Mouse (Mus musculus) frontal cortex, postnatal 36 days (tissue): Measurements from ENCODE around the gene Birc6.
"Not testable (repeated sequence)": the region's sequence is repeated elsewhere in the genome, so short reads cannot be mapped to it uniquely, and the experiment has no call there.

Experiments
- DNase-seq, 2 experiments: peaks; one replicate each; pipeline ENCODE4 v3.0.0; 2022; ENCODE audit warnings: low spot score in 2 of 2

Gene Birc6

DNA sequence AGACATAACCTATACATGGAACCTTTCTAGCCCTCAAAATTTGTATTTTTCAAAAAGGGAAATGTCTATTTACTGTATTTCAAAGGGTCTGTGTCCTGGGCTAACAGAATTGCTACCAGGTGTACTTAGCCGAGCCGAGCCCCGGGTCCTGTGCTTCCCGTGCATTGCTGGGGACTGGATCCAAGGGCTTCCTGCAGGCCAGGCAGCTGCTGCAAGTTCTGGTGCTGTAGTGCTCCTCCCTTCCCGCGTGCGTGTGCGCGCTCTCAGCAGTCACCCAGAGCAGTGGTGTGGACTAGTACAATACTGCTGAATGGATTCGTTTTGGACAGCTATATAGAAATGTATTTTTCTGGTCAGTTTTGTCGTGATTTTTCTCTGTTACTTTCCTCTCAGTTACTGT is 31.8 kb downstream of the Birc6 start:
- no peak for DNase-seq

DNA sequence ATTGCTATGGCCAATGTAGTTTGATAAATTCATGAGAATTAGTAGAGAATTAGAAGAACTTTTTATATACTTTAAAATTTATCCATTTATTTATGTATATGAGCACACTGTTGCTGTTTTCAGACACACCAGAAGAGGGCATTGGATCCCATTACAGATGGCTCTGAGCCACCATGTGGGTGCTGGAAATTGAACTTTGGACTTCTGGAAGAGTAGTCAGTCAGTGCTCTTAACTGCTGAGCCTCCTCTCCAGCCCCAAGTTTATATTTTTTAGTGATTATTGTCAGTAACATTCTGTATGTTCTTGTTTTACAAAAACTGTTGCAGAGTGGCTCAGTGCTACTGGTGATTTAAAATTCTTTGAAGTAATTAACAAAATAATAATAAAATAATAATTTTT is 36.1 kb downstream of the Birc6 start:
- no peak for DNase-seq

DNA sequence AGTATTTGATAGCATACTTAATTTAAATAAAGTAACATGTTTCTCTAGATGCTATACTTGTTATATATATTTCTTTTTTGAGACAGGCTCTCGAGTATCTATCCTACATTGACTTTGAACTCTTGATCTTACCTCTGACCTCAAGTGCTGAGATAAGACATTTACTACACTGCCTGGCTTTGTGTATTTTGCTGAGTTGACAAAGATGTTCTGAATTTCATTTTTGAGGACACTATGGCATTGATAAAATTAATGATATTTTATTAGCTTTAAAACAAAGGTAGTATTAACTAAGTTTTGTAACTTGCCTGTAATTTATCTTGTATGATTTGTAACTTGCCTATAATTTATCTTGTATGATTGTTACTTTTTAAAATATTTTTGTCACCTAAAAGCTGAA is 41.1 kb downstream of the Birc6 start:
- DNase-seq: no peak

DNA sequence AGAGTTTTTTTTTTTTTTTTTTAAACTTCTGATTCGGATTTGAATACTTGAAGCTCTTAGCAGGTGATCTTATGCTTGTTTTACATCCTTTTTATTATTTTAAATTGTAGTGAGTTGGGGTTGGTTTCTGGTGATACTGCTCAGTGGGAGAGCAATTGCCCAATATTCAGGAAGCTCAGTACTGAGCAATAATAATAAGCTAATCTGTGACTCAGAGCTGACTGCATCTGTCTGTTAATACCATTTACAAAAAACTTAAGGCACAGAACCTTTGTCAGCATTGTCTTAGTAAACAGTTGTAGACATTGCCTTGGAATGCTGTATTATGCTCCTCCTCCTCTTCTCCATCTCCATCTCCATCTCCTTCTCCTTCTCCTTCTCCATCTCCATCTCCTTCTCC is 42.5 kb downstream of the Birc6 start:
- no peak for DNase-seq

- DNase-seq: no peak
Observed at GRCm38 (mm10) chr17:74577173-74577572, 49.1 kb downstream of the Birc6 start.

- DNase-seq: no peak
Observed at GRCm38 (mm10) chr17:74579586-74579985, 51.5 kb downstream of the Birc6 start.

GRCm38 (mm10) chr17:74580738-74581137 is 52.6 kb downstream of the Birc6 start:
- no peak for DNase-seq

DNA sequence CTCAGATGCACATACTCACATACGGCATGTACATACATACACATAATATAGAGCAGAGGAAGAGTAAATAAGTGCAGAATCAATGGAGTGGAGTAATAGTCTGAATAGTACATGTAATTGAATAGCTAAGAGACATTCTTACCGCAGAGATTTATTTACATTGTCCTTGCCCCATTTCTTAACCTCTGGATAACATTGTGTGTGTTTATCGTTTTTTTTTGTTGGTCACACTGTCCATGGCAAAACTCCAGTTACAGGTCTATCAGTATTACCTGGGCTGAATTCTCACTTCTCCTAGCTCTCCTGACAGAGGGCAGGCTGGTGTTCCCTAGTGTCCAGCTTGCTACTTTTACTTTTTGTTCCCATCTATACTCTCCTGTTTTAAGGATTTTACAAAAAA is 58.7 kb downstream of the Birc6 start:
- no peak for DNase-seq

DNA sequence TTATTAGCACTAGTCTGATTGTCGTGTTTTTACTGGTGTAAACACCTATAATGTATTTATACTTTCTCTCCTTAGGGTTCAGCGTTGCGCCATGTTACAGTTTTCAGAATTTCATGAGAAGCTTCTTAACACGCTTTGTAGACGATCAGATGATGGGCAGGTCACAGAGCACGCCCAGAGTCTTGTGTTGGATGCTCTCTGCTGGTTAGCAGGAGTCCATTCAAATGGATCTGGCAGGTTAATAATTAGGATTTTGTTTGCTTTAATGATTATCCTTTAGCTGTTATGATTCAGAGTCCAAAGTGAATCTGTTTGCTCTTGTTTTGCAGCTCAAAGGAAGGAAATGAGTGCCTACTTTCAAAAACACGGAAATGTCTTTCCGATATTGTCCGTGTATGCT is 70.8 kb downstream of the Birc6 start:
- DNase-seq: no peak

- no peak for DNase-seq
Observed at GRCm38 (mm10) chr17:74599396-74599795, 71.3 kb downstream of the Birc6 start.

- DNase-seq: no peak
Observed at GRCm38 (mm10) chr17:74601201-74601600, 73.1 kb downstream of the Birc6 start.

- DNase-seq: no peak
Observed at GRCm38 (mm10) chr17:74630798-74631197, 102.7 kb downstream of the Birc6 start.

GRCm38 (mm10) chr17:74642445-74642844 is 114.3 kb downstream of the Birc6 start:
- DNase-seq: no peak

- DNase-seq: no peak
Observed at GRCm38 (mm10) chr17:74658362-74658761, 130.3 kb downstream of the Birc6 start.

GRCm38 (mm10) chr17:74668010-74668409 is 139.9 kb downstream of the Birc6 start:
- DNase-seq: no peak

DNA sequence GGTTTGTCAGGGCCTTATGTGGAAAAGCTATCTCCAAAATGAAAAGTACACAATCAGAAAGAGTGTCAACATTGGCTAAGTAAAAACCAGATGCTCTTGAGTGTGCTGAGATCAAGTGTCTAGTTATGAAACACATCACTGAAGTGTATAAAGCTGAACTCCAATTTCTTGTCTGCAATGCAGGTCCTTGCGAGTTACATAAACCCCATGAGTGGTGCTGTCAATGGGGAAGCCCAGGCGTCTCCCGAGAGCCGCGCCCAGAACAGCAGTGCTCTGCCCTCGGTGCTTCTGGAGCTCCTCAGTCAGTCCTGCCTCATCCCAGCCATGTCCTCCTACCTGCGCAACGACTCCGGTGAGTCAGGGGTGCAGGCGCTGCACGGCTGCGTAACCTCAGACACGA is 141.9 kb downstream of the Birc6 start:
- DNase-seq: no peak

DNA sequence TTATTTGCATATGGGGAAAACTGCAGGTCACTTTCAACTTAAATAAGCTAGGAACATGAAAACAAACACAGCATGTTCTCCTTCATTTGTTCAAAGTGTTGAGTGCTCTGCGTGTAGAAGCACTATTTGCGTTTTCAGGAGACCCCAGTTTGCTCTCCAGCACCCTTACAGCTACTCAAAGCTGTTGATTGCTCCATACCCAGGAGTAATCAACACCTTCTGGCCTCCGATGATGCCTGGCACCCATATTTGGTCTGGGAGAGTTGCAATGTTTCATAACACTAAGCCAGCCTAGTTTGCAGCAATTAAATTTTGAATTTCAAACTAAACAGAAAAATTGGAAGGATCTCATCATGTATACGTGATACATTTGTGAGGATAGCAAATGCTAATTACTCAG is 144.4 kb downstream of the Birc6 start:
- no peak for DNase-seq

DNA sequence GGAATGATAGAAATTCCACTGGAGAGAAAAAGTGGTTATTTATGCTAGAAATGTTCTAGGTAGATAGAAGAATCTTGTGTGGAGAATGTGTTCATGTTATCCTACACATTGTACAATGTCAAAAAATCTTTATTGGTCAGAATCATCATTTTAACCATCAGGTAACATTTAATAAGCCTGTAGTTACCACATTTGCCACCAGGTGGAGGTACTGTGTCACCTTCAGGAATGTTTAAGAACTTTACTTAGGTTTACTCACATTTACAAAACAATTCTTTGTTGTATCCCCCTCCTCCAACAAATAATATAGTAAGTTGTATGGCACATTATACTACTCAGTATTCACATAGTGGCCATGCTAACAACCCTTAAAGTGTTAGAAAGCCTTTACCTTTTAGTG is 145.2 kb downstream of the Birc6 start:
- DNase-seq: peak in 1 of 2 experiments; percentile 48

GRCm38 (mm10) chr17:74678061-74678460 is 150.0 kb downstream of the Birc6 start:
- no peak for DNase-seq

- DNase-seq: no peak
Observed at GRCm38 (mm10) chr17:74684927-74685326, 156.8 kb downstream of the Birc6 start.

DNA sequence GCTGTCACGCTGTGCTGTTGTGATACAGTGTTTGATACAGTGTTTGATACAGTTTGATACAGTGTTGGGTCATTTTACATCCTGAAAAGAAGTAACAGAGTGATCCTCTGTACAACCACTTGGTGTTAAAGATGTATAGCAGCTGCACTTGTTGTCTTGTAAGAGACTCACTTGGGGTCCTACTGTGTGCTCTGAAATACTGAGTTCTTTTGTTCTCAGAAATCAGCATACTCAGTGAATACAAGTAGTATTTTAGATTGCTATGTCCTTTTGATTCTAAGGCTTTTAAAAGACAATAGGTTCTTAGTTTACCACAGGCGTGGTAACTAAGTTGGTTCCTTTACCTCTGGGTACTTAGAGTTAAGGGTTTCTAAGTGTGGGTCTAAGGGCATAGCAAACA is 160.5 kb downstream of the Birc6 start:
- no peak for DNase-seq

DNA sequence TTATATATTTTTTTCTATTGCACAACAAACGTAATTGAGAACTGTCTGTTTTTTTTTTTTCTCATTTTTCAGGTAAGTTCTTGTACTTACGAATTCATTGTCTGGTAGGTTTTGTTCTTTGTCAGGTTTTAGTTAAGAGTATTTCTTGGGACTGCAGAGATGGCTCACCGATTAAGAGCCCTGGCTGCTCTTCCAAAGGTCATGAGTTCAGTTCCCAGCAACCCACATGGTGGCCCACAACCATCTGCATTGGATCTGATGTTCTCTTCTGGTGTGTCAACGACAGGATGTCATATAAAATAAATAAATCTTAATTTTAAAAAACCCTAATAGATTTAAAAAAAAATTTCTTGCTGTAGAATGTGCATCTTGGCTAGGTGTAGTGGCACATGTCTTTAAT is 161.3 kb downstream of the Birc6 start:
- DNase-seq: no peak

GRCm38 (mm10) chr17:74701661-74702060 is 173.6 kb downstream of the Birc6 start:
- not testable (repeated sequence) for DNase-seq

DNA sequence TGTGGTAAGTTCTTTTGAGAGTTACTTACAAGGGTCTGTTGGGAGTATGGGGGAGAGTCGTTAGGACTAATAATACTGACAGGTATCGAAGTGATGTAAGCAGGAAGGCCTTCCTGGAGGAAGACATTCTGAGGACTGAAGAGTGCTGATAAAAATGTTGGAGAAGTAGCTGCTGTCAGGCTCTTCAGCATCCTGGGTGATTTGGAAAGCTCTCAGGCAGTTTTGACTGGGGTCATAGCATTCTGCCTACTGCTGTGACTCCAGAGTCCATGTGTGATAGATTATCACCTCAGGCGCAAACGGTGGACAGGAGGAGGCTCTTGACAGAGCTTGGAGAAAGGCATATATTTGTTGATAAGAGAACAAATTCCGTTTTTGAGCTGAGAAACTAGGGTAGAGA is 177.4 kb downstream of the Birc6 start:
- DNase-seq: no peak

DNA sequence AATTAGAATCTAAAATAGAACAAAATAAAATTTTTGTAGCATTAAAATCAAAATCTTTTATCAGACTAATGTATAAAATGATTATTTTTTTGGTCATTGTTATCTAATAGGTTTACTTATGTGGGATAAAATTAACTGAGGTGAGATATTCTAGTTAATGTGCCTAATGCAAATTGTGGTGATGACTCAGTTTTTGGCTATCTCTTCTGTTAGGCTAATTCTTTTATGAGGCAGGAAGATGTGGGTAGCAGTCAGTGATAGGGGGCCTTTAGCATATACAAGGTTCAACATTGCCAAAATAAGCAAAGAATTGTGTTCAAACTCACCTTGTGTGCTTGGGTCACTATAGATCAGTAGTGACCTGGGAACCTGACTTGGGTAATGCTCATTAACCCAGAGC is 178.5 kb downstream of the Birc6 start:
- no peak for DNase-seq
